Mouse (Mus musculus) liver, embryonic 12.5 days (tissue): ENCODE data around the gene Ptpn5. TPM values are rescaled to one million over a fixed set of nuclear protein-coding genes. Genes with fewer than 3 reads are reported as not detected.

ENCODE experiments used
- ATAC-seq: fragments of 200-750 bp; cut with Nextera tagmentation; 2 replicates; pipeline ENCODE4 v1.8.0; 2017; ENCODE audit warnings: moderate number of reproducible peaks, mild to moderate bottlenecking, moderate library complexity
- H3K27ac ChIP-seq: fragments of 300-500 bp; sonication (generic); 2 replicates; pipeline ENCODE4 v1.5.1; 2016; ENCODE audit warnings: mild to moderate bottlenecking
- H3K27me3 ChIP-seq: fragments of 300-500 bp; sonication (generic); replicated peaks from 2 replicates; pipeline ENCODE4 v1.6.1; 2016; ENCODE audit warnings: mild to moderate bottlenecking, moderate library complexity
- H3K36me3 ChIP-seq: fragments of 300-500 bp; sonication (generic); 2 replicates; pipeline ENCODE4 v1.6.1; 2016; ENCODE audit warnings: mild to moderate bottlenecking, moderate library complexity
- H3K4me1 ChIP-seq: fragments of 300-500 bp; sonication (generic); 2 replicates; pipeline ENCODE4 v1.6.1; 2016
- H3K4me2 ChIP-seq: fragments of 300-500 bp; sonication (generic); 2 replicates; pipeline ENCODE4 v1.6.1; 2016; ENCODE audit warnings: mild to moderate bottlenecking, moderate library complexity
- H3K4me3 ChIP-seq: fragments of 300-500 bp; sonication (generic); 2 replicates; pipeline ENCODE4 v1.5.1; 2016; ENCODE audit warnings: mild to moderate bottlenecking, moderate library complexity
- H3K9ac ChIP-seq: fragments of 300-500 bp; sonication (generic); 2 replicates; pipeline ENCODE4 v1.6.1; 2016; ENCODE audit warnings: mild to moderate bottlenecking, moderate library complexity
- H3K9me3 ChIP-seq: fragments of 300-500 bp; sonication (generic); replicated peaks from 2 replicates; pipeline ENCODE4 v1.6.1; 2016; ENCODE audit warnings: mild to moderate bottlenecking, moderate library complexity
- WGBS: fragments of 180-500 bp; shearing (Covaris S2); methylation state at CpG from one replicate; pipeline ENCODE4 v1.1.7; 2016; ENCODE audit not compliant: insufficient replicate concordance; 5-methylcytosine and 5-hydroxymethylcytosine counted together
- polyA plus RNA-seq: library from polyadenylated mRNA; unstranded; fragments of >200 nt; fragmentation: Nextera tagmentation; extraction: Ambion mirVana; gene quantifications from 2 replicates; pipeline ENCODE4 v1.2.1, GENCODE M21; 2016

Gene Ptpn5
- polyA plus RNA-seq, 1 experiment from 2014 or later = not detected

GRCm38 (mm10) chr7:47052276-47052675 lies 81.2 kb downstream of the Ptpn5 start:
- Histone ChIP-seq H3K36me3 (peaks cover 17% of the 10 kb centered on the region), H3K27me3 (peaks cover 51% of the 10 kb centered on the region), H3K9me3 (no peaks in the 10 kb centered on the region), H3K4me1 (peaks cover 40% of the 10 kb centered on the region), H3K4me3 (peak overlapping the region; percentile 72), H3K4me2 (peak overlapping the region; percentile 99), H3K27ac (peak overlapping the region; percentile 84), H3K9ac (peak overlapping the region; percentile 4)
- 10% methylated on average over 3 of the region's 3 CpGs for WGBS
- no peak for ATAC-seq

GRCm38 (mm10) chr7:47051404-47052151 lies 81.9 kb downstream of the Ptpn5 start:
- 0% methylated on average over 1 of the region's 2 CpGs for WGBS
- peak; percentile 22 for ATAC-seq
- Histone ChIP-seq H3K27ac (peak overlapping the region; percentile 84), H3K27me3 (peaks cover 46% of the 10 kb centered on the region), H3K9ac (peak overlapping the region; percentile 72), H3K36me3 (peaks cover 17% of the 10 kb centered on the region), H3K4me2 (peak overlapping the region; percentile 99), H3K4me1 (peaks cover 40% of the 10 kb centered on the region), H3K4me3 (peak overlapping the region; percentile 72), H3K9me3 (no peaks in the 10 kb centered on the region)

- Histone ChIP-seq H3K27me3 (peaks cover 44% of the 10 kb centered on the region), H3K27ac (peak overlapping the region; percentile 84), H3K36me3 (peaks cover 17% of the 10 kb centered on the region), H3K9ac (peak overlapping the region; percentile 72), H3K4me3 (peak overlapping the region; percentile 72), H3K4me2 (peak overlapping the region; percentile 99), H3K4me1 (peaks cover 37% of the 10 kb centered on the region), H3K9me3 (no peaks in the 10 kb centered on the region)
- WGBS = under 1% methylated on average over 29 of the region's 34 CpGs
- peak; percentile 44 for ATAC-seq
Measured at GRCm38 (mm10) chr7:47050766-47051165, 82.7 kb downstream of the Ptpn5 start.

GRCm38 (mm10) chr7:47050366-47050765 lies 83.1 kb downstream of the Ptpn5 start, which contains the start of gene Tmem86a:
TSS of gene Tmem86a (plus strand) at chr7:47050601.
- Histone ChIP-seq H3K4me3 (peak within 1 kb of the TSS; percentile 72), H3K9me3 (no peaks in the 10 kb centered on the region), H3K27me3 (peaks cover 44% of the 10 kb centered on the region), H3K27ac (peak within 1 kb of the TSS; percentile 84), H3K36me3 (peaks cover 17% of the 10 kb centered on the region), H3K9ac (peak within 1 kb of the TSS; percentile 72), H3K4me1 (peaks cover 34% of the 10 kb centered on the region), H3K4me2 (peak within 1 kb of the TSS; percentile 99)
- peak; percentile 95 for ATAC-seq
- 0% methylated on average over 33 of the region's 33 CpGs for WGBS

GRCm38 (mm10) chr7:47042823-47043490 lies 90.5 kb downstream of the Ptpn5 start:
- no peak overlapping the region for H3K4me3 ChIP-seq
- no peak overlapping the region for H3K9ac ChIP-seq
- H3K36me3 ChIP-seq = no peaks in the 10 kb centered on the region
- WGBS = 33% methylated on average over 6 of the region's 6 CpGs
- H3K4me2 ChIP-seq = no peak overlapping the region
- H3K4me1 ChIP-seq = no peaks in the 10 kb centered on the region
- ATAC-seq = peak; percentile 62
- peaks cover 6% of the 10 kb centered on the region; the same call in 1 of the 2 replicates for H3K27me3 ChIP-seq
- no peaks in the 10 kb centered on the region for H3K9me3 ChIP-seq
- peak overlapping the region; percentile 68 for H3K27ac ChIP-seq

- H3K27me3 ChIP-seq = 0 out of 2 replicates have a peak, but pooled peaks cover 6% of the 10 kb centered on the region
- no peak overlapping the region for H3K4me3 ChIP-seq
- WGBS = 72% methylated on average over 4 of the region's 4 CpGs
- H3K27ac ChIP-seq = peak overlapping the region; percentile 68
- no peak overlapping the region for H3K9ac ChIP-seq
- H3K36me3 ChIP-seq = no peaks in the 10 kb centered on the region
- H3K4me1 ChIP-seq = no peaks in the 10 kb centered on the region
- no peaks in the 10 kb centered on the region for H3K9me3 ChIP-seq
- 0 out of 2 replicates have a peak, but pooled peaks have one; percentile 44 for ATAC-seq
- H3K4me2 ChIP-seq = no peak overlapping the region
Measured at GRCm38 (mm10) chr7:47042121-47042520, 91.4 kb downstream of the Ptpn5 start.

- Histone ChIP-seq H3K4me2 (no peak overlapping the region), H3K4me1 (no peaks in the 10 kb centered on the region), H3K27ac (no peak overlapping the region), H3K27me3 (0 out of 2 replicates have a peak, but pooled peaks cover 4% of the 10 kb centered on the region), H3K4me3 (no peak overlapping the region), H3K36me3 (no peaks in the 10 kb centered on the region), H3K9me3 (no peaks in the 10 kb centered on the region), H3K9ac (no peak overlapping the region)
- WGBS = 71% methylated on average over 3 of the region's 3 CpGs
- no peak for ATAC-seq
Measured at GRCm38 (mm10) chr7:47041706-47042105, 91.8 kb downstream of the Ptpn5 start.

- Histone ChIP-seq H3K4me1 (no peaks in the 10 kb centered on the region), H3K27ac (no peak overlapping the region), H3K9ac (no peak overlapping the region), H3K36me3 (no peaks in the 10 kb centered on the region), H3K4me2 (no peak overlapping the region), H3K27me3 (no peaks in the 10 kb centered on the region), H3K9me3 (no peaks in the 10 kb centered on the region), H3K4me3 (no peak overlapping the region)
- 61% methylated on average over 8 of the region's 8 CpGs for WGBS
- ATAC-seq = no peak
Measured at GRCm38 (mm10) chr7:47035426-47035825, 98.1 kb downstream of the Ptpn5 start.

GRCm38 (mm10) chr7:47034785-47035384 lies 98.6 kb downstream of the Ptpn5 start:
- no peak for ATAC-seq
- Histone ChIP-seq H3K9me3 (no peaks in the 10 kb centered on the region), H3K4me3 (no peak overlapping the region), H3K9ac (no peak overlapping the region), H3K4me2 (no peak overlapping the region), H3K4me1 (no peaks in the 10 kb centered on the region), H3K27me3 (no peaks in the 10 kb centered on the region), H3K36me3 (no peaks in the 10 kb centered on the region), H3K27ac (no peak overlapping the region)
- 73% methylated on average over 4 of the region's 4 CpGs for whole genome bisulfite sequencing

GRCm38 (mm10) chr7:47031371-47031770 lies 102.1 kb downstream of the Ptpn5 start:
- Histone ChIP-seq H3K4me2 (no peak overlapping the region), H3K27ac (no peak overlapping the region), H3K27me3 (no peaks in the 10 kb centered on the region), H3K4me1 (no peaks in the 10 kb centered on the region), H3K36me3 (no peaks in the 10 kb centered on the region), H3K9me3 (no peaks in the 10 kb centered on the region), H3K4me3 (no peak overlapping the region), H3K9ac (no peak overlapping the region)
- no peak for ATAC-seq
- WGBS = 64% methylated on average over 4 of the region's 4 CpGs

- H3K4me1 ChIP-seq = no peaks in the 10 kb centered on the region
- no peak overlapping the region for H3K4me2 ChIP-seq
- no peaks in the 10 kb centered on the region for H3K36me3 ChIP-seq
- 75% methylated on average over 9 of the region's 9 CpGs for WGBS
- H3K4me3 ChIP-seq = no peak overlapping the region
- no peaks in the 10 kb centered on the region for H3K9me3 ChIP-seq
- H3K27me3 ChIP-seq = no peaks in the 10 kb centered on the region
- no peak for ATAC-seq
- no peak overlapping the region for H3K27ac ChIP-seq
- no peak overlapping the region for H3K9ac ChIP-seq
Measured at GRCm38 (mm10) chr7:47030517-47031193, 102.8 kb downstream of the Ptpn5 start.
